Mouse (Mus musculus) kidney, postnatal 36 days (tissue): ENCODE data around the gene Zyx.

Source experiments
- DNase-seq, 2 experiments: peaks; one replicate each; pipeline ENCODE4 v3.0.0; 2021 to 2022; ENCODE audit warnings: mixed read lengths in 2 of 2

Gene Zyx

DNA sequence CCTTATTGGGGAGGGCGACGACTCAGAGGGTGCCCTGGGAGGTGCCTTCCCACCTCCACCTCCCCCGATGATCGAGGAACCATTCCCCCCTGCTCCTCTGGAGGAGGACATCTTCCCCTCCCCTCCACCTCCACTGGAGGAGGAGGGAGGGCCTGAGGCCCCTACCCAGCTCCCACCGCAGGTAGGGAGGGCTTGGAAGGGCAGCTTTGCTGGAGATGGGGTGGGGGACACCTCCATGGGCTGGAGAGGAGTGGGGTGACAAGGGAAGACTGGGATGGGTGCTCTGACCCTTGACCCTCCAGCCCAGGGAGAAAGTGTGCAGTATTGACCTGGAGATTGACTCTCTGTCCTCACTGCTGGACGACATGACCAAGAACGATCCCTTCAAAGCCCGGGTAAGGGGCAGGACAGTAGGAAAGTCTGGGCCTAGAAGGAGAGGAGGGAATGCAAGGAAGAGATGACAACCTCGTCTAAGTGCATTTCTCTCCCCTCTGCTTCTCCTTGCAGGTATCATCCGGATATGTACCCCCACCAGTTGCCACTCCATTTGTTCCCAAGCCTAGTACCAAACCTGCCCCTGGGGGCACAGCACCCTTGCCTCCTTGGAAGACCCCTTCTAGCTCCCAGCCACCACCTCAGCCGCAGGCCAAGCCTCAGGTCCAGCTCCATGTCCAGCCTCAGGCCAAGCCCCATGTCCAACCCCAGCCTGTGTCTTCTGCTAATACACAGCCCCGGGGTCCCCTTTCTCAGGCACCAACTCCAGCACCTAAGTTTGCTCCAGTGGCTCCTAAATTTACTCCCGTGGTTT, 1.7 kb downstream of the Zyx start:
- DNase-seq = peak in 1 of 2 experiments; percentile 15

DNA sequence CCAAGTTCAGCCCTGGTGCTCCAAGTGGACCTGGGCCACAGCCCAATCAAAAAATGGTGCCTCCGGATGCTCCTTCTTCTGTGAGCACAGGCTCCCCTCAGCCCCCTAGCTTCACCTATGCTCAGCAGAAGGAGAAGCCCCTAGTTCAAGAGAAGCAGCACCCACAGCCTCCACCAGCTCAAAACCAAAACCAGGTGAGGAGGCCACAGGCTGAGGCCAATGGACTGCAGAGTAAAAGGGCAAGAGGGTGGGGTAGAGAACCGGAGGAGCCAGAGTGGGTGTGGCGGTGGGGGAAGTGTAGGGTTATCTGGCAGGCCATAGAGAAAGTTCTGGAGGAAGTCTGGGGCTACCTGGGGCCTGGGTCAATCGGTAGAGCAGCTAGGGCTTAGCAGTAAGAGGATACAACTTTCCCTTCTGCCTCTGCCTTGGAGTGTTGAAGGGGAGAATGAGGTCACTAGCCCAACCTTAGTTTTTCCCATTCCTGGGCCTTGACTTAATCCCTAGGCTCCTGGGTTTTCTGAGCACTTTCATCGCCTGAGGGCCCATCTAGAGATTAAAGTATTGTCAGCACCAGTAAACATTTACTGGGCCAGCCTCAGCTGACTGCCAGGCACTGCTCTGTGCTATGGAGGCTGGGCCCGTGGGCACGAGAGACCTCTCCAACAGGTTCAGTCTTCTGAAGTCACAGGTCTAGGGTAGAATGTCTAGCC, 2.5 kb downstream of the Zyx start:
- peak in 1 of 2 experiments; percentile 59 for DNase-seq

DNA sequence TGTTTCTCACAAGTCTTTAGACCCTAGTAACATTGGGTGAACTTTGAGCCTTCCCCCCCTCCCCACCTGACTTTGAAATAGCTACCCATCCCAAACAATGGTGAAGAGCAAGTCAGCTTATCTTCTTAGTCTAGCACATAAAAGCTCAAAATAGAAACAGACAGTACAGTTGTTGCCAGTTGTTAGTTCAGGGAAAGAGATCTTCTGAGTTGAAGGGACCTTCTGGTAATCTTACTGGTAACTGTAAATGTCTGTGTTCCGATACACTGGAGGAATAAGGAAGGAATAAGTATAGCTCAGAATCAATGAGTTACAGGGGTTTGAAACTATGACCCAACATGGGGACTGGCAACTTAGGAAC, 3.0 kb downstream of the Zyx start:
- no peak for DNase-seq

DNA sequence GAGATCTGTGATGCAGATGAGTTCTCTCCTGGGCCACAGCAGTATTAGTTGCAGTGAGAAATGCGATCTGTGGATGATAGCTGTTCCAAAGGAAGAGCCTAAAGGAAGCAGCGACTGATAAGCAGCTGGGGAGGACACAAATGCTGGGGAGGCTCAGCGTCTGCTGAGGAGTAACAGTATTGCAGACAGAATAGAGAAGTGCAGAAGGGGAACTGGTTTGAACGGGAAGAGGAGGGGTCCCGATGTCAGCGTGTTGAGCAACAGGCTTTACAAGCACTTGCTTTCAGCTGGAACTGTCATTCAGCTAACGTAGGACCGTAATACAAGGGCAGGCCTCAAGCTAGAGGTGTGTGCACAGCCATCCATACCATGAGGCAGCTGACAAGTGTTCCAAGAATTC, 3.8 kb downstream of the Zyx start:
- no peak for DNase-seq

DNA sequence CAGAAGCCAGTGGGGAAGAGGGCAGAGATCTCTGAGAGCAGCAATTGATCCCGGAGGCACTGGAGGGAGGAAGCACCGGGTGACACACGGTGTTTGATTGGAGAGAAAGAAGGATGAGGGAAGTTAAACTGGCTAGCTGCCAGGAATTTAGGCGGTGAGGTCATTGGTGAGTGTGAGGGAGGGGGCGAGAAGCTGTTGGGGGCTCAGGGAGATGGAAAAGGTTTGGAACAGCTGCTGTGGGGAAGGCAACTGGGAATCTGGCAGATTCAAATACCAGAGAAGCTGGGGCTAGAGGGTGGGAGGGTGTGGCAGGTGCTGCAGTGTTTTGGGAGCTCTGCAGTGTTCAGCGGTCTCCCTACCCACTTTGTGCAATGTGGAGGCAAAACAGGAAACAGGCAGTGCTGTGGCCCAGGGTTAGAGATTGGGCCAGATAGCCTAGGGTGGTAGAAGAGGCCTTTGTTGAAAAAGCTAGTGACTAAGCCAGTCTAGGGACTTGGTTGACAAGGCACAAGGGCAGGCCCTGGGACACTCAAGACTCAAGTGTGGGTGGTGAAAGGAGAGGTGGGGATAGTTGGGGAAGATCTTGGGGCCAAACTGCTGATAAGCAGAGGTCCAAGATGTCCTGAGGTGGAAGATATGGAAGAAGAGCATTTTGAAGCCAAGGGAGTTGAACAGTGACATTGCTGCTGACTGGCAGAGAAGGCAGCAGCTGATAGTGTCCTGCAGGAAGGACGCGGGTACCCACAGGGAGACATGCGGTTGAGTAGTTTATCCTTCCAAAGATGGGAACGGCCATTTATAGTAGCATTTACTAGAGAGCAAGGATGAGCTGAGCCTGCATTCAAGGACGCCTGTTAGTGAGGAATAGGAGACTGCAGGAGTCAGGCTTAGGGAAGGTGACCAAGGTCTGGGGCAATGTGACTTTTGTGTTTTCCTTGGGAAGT, 4.9 kb downstream of the Zyx start:
- no peak for DNase-seq

DNA sequence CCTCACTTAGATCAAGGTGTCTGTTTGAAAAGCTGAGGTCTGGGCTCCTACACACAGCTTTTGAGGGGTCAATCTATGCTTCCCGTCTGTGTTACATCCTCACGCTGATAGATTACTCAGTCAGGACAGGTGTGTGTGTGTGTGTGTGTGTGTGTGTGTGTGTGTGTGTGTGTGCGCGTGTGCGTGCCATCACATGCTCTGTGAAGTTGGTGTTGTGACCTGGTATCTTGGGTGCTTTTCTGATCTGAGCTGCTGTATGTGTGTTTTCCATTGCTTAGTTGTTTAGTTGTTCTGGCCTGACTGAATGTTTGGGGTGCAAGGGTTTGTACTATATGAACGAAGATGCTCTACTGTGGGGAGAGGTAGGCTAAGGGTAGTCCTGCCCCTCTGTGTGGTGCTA, 5.9 kb downstream of the Zyx start:
- DNase-seq = no peak

DNA sequence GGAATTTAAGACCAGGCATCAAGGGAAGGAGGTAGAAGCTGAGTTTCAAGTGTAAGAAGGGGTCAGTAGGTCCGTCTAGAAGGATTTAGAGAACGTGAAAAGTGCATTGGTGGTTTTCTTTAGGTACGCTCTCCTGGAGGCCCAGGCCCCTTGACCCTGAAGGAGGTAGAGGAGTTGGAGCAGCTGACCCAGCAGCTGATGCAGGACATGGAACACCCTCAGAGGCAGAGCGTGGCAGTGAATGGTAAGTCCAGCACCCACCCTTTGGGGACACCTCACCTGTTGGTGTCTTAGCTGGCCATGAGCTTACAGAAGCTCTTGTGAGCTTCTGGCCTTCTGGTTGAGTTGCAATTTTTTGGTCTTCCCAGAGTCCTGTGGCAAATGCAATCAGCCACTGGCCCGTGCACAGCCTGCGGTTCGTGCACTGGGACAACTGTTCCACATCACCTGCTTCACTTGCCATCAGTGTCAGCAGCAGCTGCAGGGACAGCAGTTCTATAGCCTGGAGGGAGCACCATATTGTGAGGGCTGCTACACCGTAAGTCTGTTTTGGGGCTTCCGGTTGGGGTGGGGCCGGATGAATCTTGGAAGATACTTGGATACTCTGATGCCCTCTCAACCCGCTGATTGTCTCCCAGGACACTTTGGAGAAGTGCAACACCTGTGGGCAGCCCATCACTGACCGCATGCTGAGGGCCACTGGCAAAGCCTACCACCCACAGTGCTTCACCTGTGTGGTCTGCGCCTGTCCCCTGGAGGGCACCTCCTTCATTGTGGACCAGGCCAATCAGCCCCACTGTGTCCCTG, 6.6 kb downstream of the Zyx start:
- DNase-seq = no peak

DNA sequence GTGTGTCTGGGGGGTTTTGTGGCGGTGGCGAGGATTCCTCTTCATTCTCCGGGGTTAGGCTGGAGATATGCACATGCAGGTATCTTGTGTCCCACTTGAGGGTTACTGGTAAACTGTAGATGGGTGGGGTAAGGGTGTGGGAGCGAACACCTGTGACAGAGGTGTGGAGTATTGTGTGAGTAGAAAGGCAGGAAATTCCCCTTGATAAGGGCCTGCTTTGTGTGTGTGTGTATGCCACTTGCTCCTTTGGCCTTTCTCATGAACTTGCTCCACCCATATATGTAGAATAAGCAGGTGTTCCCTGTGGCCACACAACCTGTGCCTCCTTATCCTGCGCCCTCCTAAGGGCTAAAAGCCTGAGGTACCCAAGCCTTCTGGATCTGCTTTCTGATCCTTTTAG, 7.5 kb downstream of the Zyx start:
- no peak for DNase-seq

DNA sequence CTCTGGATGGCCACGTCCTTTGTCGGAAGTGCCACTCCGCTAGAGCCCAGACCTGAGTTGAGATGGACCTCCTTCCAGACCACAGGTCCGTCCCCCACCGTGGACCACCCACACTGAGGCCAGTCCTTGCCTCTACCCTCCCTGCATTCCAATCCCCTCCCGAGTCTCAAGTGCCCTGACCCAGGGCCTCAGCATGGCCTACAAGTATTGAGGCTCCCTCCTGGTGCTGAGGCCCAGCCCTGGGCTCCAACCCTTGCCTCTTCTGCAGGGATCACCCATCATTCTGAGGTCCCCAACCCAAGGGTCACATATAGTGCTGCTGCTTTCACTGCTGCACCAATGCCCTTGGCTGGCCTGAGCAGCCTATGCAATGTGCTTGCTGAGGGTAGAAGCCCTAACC, 8.5 kb downstream of the Zyx start:
- DNase-seq = no peak

DNA sequence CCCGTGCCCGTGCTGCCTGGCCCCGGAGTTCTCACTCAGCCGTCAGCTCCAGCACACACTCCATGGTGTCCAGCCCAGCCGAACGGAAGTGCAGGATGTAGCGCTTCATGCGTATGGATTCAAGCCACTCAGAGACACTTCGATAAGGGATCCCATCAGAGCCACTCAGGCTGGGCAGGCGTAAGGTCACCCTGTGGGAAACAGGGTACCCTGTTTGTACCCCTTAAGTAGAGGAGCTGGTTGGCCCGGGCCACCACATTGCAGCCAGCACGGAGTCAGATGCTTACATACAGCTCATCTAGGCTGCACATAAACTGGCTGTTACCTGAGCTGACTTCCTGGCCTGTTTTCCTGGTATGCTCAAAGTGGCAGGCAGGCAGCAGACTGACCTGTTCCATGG, 9.5 kb downstream of the Zyx start:
- no peak for DNase-seq

DNA sequence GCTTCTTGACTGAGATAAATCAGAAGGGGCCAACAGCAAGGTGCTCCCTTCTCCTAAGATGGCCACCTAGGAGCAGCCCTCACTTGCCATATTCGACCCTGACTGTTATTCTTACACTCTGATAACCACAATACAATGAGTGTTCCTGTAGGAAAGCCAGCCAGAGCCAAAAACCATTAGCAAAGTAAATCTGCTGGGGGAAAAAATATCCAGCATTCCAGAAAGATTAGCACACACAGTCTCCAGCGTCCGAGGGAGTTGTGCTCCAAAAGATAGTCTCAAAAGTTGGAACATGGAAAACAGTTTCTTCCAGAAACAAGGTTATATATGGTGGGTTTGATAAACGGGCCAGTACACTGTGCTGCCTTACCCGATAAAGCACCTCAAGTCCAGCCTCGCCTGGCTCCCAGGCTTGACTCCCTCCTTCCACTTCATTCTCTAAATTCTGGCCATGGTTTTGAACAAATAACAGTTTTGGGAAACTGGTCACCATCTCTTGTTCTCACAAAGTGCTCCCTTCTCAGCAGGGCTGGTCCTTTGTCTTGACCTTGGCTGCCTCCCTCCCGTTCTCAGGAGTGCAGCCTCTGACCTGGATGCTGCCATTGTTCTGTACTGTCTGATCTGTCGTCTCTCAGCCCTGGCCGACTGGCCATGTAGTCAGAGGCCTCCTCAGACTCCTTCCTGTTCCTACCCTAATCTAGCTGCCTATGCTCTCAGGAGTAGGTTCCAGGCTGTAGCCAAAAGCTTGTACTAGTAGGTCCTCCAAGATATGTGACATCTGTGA, 10.1 kb downstream of the Zyx start:
- DNase-seq = no peak

DNA sequence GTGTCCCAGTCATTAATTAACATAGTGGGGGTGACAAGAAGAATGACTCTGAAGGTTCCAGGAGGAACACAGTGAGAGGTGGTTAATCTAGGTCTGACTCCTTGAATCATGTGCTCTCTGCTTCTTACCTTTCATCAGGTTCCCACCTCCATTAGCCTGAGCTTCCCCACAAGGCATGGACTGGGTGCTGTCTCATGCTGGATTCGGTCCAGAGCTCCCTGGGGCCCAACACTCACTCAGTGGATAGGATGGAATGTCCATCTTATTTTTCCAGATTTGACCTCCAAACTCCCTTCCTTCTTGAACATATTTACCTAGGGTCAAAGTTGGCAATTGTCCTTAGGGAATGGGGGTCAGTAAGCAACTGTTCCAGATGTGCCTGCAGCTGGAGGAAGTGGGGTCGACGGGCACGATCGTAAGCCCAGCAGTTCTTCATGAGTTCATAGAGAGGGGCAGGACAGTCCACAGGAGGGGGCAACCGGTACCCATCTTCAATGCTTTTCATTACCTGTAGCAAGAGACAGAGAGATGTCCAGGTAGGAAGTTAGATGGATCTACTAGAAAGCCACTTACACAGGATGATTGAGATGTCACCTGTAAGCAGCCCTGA, 10.9 kb downstream of the Zyx start:
- no peak for DNase-seq

DNA sequence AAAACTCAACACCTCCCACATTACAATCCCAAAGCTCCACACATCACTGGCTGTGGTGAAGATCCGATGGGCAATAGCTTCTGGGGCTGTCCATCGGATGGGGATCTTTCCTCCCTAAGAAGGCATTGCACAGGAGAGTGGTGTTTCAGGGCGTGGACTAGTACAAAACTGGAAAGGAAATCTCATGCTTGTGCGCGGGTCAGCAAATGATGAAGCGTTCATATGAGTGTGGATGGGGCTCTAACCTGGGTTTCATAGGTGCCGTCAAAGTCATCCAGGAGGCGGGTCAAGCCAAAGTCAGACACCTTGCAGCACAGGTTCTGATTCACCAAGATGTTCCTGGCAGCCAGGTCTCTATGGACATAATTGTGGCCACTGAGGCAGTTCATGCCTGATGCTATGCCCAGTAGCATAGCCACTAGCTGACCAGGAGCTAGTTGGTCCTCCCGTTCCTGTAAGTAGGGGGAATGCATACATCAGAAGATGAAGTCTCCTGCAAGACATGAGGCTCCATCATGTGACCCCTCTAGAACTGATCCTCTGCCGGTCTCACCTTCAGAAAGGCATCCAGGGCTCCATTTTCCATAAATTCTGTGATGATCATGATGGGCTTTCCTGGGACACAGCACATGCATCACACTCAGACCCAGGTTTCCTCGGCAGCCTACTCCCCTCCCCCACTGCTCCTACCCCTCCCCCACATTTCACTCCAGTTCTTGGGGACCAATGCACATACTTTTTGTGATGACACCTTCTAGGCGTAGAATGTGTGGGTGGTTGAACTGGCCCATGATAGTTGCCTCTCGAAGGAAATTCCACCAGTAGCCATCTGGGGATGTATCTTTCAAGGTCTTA, 11.8 kb downstream of the Zyx start:
- no peak for DNase-seq

DNA sequence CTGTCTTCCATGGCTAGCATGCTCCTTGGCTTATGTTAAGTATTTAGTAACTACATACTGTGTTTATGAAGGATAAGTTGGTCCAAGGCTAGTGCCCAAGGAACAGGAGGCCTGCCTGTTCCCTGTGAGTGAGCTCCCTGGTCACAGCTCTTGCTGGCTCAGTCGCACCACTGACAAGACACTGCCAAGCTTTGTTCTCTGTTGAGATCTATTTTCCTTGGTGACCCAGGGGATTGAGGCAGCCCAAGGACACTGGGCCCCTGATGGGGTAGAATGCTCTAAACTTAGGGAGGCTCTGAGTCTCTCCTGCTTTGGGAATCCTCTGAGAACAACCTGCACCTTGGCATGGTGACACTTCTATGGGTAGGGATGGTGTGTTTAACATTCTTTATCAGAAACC, 12.6 kb downstream of the Zyx start:
- DNase-seq = no peak

DNA sequence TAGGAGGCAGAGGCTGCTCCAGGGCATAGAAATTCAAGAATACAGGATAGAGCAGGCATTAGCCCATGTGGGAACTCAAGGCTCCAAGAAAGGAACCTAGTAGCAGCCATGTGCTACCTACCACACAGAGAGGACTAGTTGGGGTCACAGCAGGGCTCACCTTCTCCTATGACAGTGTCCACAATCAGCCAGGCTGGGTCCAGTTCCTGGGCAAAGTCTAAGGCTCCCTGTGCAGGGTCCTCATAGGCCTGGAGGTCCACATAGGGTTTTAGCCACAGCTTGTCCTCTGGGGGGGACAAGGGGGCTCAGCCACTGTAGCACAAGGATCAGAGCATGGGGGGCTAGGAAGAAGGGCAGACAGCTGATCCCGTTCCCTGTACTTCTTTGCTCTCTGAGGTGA, 13.1 kb downstream of the Zyx start:
- no peak for DNase-seq

DNA sequence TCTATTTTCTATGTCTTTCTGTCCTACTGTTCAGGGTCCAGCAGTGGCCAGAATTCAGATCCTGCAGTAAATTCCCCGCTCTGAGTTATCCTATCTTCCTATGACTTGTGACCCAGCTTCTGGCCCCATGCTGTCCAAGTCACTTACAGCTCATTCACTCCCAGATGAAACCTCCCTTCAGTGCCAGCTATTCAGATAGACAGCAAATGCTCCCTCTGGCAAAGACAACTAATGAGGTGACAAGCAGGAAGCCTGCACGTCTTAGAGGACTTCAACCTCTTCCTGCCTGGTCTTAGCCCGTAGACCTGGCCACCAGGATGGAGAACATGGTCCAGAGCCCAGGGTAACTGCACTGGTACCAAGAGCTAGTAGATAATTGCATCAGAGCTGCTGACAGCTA, 13.5 kb downstream of the Zyx start:
- DNase-seq = no peak

DNA sequence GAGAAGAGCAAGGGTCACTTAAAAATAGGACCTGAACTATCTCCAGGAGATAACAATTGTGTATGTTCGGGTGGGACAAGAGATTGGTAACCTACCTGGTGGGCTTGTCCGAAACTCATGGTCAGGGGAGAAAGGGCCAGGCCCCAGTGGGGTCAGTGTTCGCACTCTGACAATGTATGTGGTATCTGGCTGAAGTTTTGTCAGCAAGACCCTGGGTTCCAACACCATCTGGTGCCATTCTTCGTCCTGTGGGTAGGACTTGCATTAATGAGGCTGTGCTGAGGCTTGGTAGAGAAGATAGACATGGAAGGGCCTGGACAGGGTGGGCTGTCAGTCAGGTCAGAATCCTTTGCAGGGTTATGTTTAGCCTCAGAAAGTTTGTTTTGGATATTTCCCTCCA, 14.6 kb downstream of the Zyx start:
- no peak for DNase-seq

DNA sequence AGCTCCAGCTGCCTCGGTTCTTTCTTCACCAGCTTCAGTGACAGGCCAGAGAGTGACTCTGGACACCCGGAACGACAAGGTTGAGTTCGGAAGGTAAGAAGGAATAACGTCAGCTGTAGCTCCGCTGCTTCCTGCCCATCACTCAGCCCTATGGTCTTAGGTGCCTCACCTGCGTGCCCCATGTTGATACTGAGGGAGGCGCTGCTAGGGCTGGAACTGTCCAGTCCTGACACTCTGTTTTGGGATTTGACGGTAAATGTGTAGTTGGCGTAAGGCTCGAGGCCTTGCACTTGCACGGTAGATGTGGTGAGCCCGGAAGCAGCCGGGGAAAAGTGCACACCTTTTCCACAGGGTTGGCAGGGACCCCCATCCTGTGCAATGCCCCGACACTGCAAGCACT, 15.2 kb downstream of the Zyx start:
- no peak for DNase-seq

DNA sequence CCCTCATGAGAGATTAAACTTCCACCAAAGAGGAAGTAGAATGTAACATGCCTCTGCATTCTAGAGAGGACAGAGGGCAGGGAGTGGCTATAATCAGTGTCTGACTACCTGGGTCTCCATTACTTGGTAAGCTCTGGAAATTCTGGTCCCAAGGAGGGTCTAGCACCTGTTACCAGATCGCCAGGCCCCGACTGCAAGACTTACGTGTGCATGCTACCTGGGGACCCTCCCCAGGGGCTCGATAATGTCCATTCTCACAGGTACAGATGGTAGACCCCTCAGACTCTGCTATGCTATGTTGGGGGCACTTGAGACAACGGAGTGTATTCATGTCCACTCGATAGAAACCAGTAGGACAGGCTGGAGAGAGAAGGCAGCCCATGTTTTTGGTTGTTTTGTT, 15.8 kb downstream of the Zyx start:
- DNase-seq = no peak

DNA sequence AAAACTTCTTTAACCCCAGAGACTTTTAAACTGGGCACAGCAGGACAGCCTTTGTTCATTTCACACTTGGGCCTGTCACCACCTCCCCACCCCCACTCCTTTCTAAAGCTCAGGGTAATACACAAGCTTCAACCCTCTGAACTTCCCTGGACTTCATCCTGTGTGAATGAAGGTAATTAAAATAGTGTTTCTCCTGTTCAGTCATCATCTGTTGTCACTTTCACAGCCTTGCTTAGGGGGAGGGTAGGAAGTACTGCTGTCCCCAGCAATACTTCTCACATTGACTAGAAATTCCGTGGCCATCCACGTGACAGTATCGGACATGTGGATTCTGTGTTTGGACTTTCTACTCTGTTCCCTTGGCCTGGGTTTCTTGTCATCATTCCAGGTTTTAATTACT, 20.4 kb downstream of the Zyx start:
- peak; percentile 68 to 79 for DNase-seq
